Mouse (Mus musculus): ENCODE measurements at regions not wholly inside any gene's neighbourhood (a gene's known extent, or its start where the extent isn't known, plus 50 kb on each side); places are given as distances from the start of the nearest gene placed in this dataset.

DNA sequence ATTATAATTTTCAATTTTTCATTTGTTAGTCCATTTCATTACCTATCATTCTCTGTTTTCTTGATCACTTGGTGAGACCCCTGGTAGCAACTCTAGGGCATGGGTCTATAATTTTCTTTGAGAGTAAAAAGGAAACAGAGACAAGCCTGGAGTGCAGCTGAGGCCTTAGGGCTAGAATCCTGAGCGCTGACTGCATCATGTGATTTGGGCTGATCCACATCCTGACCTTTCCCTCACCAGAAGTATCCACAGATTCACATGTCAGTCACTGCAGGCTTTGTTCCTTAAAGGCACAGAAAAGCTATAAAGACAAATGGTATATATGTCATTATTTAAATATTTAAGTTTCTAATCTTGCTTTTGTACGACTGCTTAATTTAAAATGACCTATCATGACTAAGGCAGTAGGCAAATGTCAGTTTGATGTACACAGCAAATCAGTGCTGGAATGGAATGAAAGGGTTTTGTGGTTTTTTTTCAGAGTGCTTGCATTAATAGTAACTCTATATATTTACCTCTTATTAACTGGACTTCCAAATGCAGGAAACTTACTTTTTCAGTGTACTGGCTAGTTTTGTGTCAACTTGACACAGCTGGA lies 51.4 kb upstream of the Ugp2 start:
- no peak for TF ChIP-seq CTCF (conservative IDR thresholded peaks at IDR 0.05; ENCODE audit: low read length)
- no peak for TF ChIP-seq NANOG (IDR thresholded peaks at IDR 0.05; ENCODE audit: borderline replicate concordance, low read length)
